Mouse (Mus musculus) myocyte (in vitro differentiated cells): Measurements from ENCODE around the gene Il5. TPM values are rescaled to one million over a fixed set of nuclear protein-coding genes. Genes with fewer than 3 reads are reported as not detected.

Experiments
- H3K27me3 ChIP-seq: one replicate; pipeline ENCODE4 v1.6.1; 2011; ENCODE audit not compliant: control insufficient read depth, insufficient read depth, insufficient read length
- H3K36me3 ChIP-seq: one replicate; pipeline ENCODE4 v1.6.1; 2011; ENCODE audit not compliant: control insufficient read depth, insufficient read depth
- H3K4me2 ChIP-seq: one replicate; pipeline ENCODE4 v1.6.1; 2011; ENCODE audit warnings: low read depth, control low read depth
- H3K4me3 ChIP-seq: one replicate; pipeline ENCODE4 v1.5.1; 2011; ENCODE audit warnings: mild to moderate bottlenecking, control low read depth, moderate library complexity
- H3K79me2 ChIP-seq: one replicate; pipeline ENCODE4 v1.6.1; 2011; ENCODE audit not compliant: control insufficient read depth, insufficient read depth
- H3ac ChIP-seq: one replicate; pipeline ENCODE4 v1.6.1; 2011; ENCODE audit not compliant: control insufficient read depth, insufficient read length
- MYOD1 ChIP-seq, 3 experiments: IDR thresholded peaks; one replicate each; pipeline ENCODE4 v1.6.1; 2011; ENCODE audit warnings: control low read depth in 2 of 3, low read depth in 2 of 3, mild to moderate bottlenecking in 2 of 3, moderate library complexity in 1 of 3; ENCODE audit not compliant: insufficient read length in 2 of 3, control insufficient read depth in 1 of 3
- POLR2AphosphoS2 ChIP-seq: IDR thresholded peaks from one replicate; pipeline ENCODE4 v1.6.1; 2011; ENCODE audit warnings: low read depth, control low read depth; ENCODE audit not compliant: insufficient read length
- polyA plus RNA-seq: library from polyadenylated mRNA; unstranded; fragments of >200 nt; fragmentation: generic; extraction: Trizol; gene quantifications from one replicate; pipeline ENCODE4 v1.2.1, GENCODE M21; 2012; ENCODE audit warnings: missing spikeins

The Il5 gene
- polyA plus RNA-seq, 1 experiment: not detected

DNA sequence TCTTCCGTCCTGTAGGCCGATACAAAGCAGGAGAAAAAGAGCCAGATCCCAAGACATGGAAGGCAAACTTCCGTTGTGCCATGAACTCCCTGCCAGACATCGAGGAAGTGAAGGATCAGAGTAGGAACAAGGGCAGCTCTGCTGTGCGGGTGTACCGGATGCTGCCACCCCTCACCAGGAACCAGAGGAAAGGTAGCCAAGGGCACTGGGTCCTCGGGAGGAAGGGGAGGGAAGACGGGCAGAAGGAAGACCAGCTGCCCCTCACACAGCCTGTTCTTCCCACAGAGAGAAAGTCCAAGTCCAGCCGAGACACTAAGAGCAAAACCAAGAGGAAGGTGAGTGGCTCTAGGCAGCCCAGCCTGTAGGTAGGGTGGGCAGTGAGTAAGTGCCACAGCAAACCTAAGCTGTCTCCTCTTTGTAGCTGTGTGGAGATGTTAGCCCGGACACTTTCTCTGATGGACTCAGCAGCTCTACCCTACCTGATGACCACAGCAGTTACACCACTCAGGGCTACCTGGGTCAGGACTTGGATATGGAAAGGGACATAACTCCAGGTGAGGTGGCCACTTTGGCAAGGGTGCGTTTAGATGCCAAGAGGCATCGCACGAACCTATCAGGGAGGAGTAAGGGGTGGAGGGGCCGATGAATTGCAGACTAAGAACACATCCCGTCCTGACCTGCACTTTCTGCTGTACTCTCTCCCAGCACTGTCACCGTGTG is 53.2 kb downstream of the Il5 start:
- peaks cover 29% of the 10 kb centered on the region for H3K79me2 ChIP-seq
- TF ChIP-seq MYOD1 (IDR thresholded peaks at IDR 0.05; ENCODE audit: control insufficient read depth in 1 of 3, insufficient read length in 2 of 3, low read depth in 2 of 3): no peak
- no peak for TF ChIP-seq POLR2AphosphoS2
- no peak overlapping the region for H3K4me2 ChIP-seq
- H3K27me3 ChIP-seq: no peaks in the 10 kb centered on the region
- no peak overlapping the region for H3ac ChIP-seq
- H3K36me3 ChIP-seq: peaks cover 44% of the 10 kb centered on the region
- no peak overlapping the region for H3K4me3 ChIP-seq

Other genes starting within 250 kb of the Il5 start
- gene Gm9945, start 240.6 kb upstream of the Il5 start, polyA plus RNA-seq: not detected
- gene Sowaha, start 240.5 kb upstream of the Il5 start, polyA plus RNA-seq: not detected
- gene Sept8, start 201.5 kb upstream of the Il5 start, polyA plus RNA-seq: 92.4 TPM
- 13.6 TPM for gene Kif3a, start 153.4 kb upstream of the Il5 start, polyA plus RNA-seq
- gene Il4, start 102.1 kb upstream of the Il5 start, polyA plus RNA-seq: 0.19 TPM
- gene Il13, start 86.1 kb upstream of the Il5 start, polyA plus RNA-seq: not detected
- 4.3 TPM for gene Rad50, start 13.5 kb upstream of the Il5 start, polyA plus RNA-seq
- gene Irf1, start 49.2 kb downstream of the Il5 start, polyA plus RNA-seq: 25.0 TPM
- gene Gm17334, start 52.4 kb downstream of the Il5 start, polyA plus RNA-seq: 0.19 TPM
- gene Gm12216, start 138.5 kb downstream of the Il5 start, polyA plus RNA-seq: 1.6 TPM
- gene Slc22a5, start 170.9 kb downstream of the Il5 start, polyA plus RNA-seq: 5.1 TPM